Mouse (Mus musculus): Measurements from ENCODE around the gene Fam173b. TPM values are rescaled to one million over a fixed set of nuclear protein-coding genes. Genes with fewer than 3 reads are reported as not detected.

Gene Fam173b
- 9.3 and 10.3 TPM in 2 replicates for polyA plus RNA-seq (2015; fragmentation: Nextera tagmentation; extraction: Ambion mirVana)

GRCm38 (mm10) chr15:31601646-31602374, at the start of gene Fam173b, which contains the start of gene Cct5:
Fam173b (plus strand) TSS chr15:31601852.
Cct5 (minus strand) TSS chr15:31601804.
- peak within 1 kb of the TSS; percentile 93 for H3K9ac ChIP-seq
- H3K27ac ChIP-seq = peak within 1 kb of the TSS; percentile 86
- ATAC-seq (ENCODE audit: low read depth) = peak; percentile 85
- no peaks in the 10 kb centered on the region for H3K27me3 ChIP-seq
- DNase-seq = peak; percentile 95
- no peaks in the 10 kb centered on the region for H3K9me3 ChIP-seq (replicated peaks)
- H3K4me2 ChIP-seq = peak within 1 kb of the TSS; percentile 92
- H3K4me1 ChIP-seq (replicated peaks) = peaks cover 43% of the 10 kb centered on the region
- peaks cover 19% of the 10 kb centered on the region for H3K36me3 ChIP-seq
- WGBS (ENCODE audit: insufficient replicate concordance) = under 1% methylated on average over 63 of the region's 63 CpGs
- peak within 1 kb of the TSS; percentile 90 for H3K4me3 ChIP-seq (replicated peaks)

GRCm38 (mm10) chr15:31554855-31555254, 46.8 kb upstream of the Fam173b start:
- WGBS (ENCODE audit: insufficient replicate concordance) = 34% methylated on average over 2 of the region's 2 CpGs
- no peaks in the 10 kb centered on the region for H3K27me3 ChIP-seq
- H3K4me2 ChIP-seq = no peak overlapping the region
- H3K9ac ChIP-seq = no peak overlapping the region
- H3K4me3 ChIP-seq (replicated peaks) = no peak overlapping the region
- no peaks in the 10 kb centered on the region for H3K9me3 ChIP-seq (replicated peaks)
- ATAC-seq (ENCODE audit: low read depth) (no peak), DNase-seq (no peak)
- H3K27ac ChIP-seq = no peak overlapping the region
- H3K36me3 ChIP-seq = no peaks in the 10 kb centered on the region
- no peaks in the 10 kb centered on the region for H3K4me1 ChIP-seq (replicated peaks)

- no peaks in the 10 kb centered on the region for H3K9me3 ChIP-seq (replicated peaks)
- H3K27ac ChIP-seq = no peak overlapping the region
- ATAC-seq (ENCODE audit: low read depth) (no peak), DNase-seq (no peak)
- 72% methylated on average over 6 of the region's 6 CpGs for WGBS (ENCODE audit: insufficient replicate concordance)
- no peak overlapping the region for H3K4me3 ChIP-seq (replicated peaks)
- peaks cover 14% of the 10 kb centered on the region for H3K4me1 ChIP-seq (replicated peaks)
- H3K27me3 ChIP-seq = no peaks in the 10 kb centered on the region
- H3K4me2 ChIP-seq = no peak overlapping the region
- H3K36me3 ChIP-seq = no peaks in the 10 kb centered on the region
- no peak overlapping the region for H3K9ac ChIP-seq
Observed at GRCm38 (mm10) chr15:31561390-31561789, 40.3 kb upstream of the Fam173b start.

GRCm38 (mm10) chr15:31561976-31562375, 39.7 kb upstream of the Fam173b start:
- ATAC-seq (ENCODE audit: low read depth) = no peak
- Histone ChIP-seq H3K27ac (no peak overlapping the region), H3K4me1 (replicated peaks) (peaks cover 14% of the 10 kb centered on the region), H3K9ac (no peak overlapping the region), H3K27me3 (no peaks in the 10 kb centered on the region), H3K9me3 (replicated peaks) (no peaks in the 10 kb centered on the region), H3K36me3 (no peaks in the 10 kb centered on the region), H3K4me3 (replicated peaks) (no peak overlapping the region), H3K4me2 (no peak overlapping the region)
- WGBS (ENCODE audit: insufficient replicate concordance) = 82% methylated on average over 4 of the region's 4 CpGs
- DNase-seq = no peak

- no peaks in the 10 kb centered on the region for H3K27me3 ChIP-seq
- H3K36me3 ChIP-seq = no peaks in the 10 kb centered on the region
- peaks cover 21% of the 10 kb centered on the region for H3K4me1 ChIP-seq (replicated peaks)
- no peak overlapping the region for H3K9ac ChIP-seq
- no peak overlapping the region for H3K4me3 ChIP-seq (replicated peaks)
- ATAC-seq (ENCODE audit: low read depth) (no peak), DNase-seq (no peak)
- no peaks in the 10 kb centered on the region for H3K9me3 ChIP-seq (replicated peaks)
- no peak overlapping the region for H3K27ac ChIP-seq
- H3K4me2 ChIP-seq = no peak overlapping the region
- 34% methylated on average over 8 of the region's 8 CpGs for WGBS (ENCODE audit: insufficient replicate concordance)
Observed at GRCm38 (mm10) chr15:31562847-31563246, 38.8 kb upstream of the Fam173b start.

- peaks cover 29% of the 10 kb centered on the region for H3K4me1 ChIP-seq (replicated peaks)
- no peak overlapping the region for H3K9ac ChIP-seq
- no peaks in the 10 kb centered on the region for H3K9me3 ChIP-seq (replicated peaks)
- no peak overlapping the region for H3K27ac ChIP-seq
- no peaks in the 10 kb centered on the region for H3K36me3 ChIP-seq
- H3K4me2 ChIP-seq = 0 out of 2 replicates have a peak overlapping the region, but pooled peaks have one; percentile 4
- H3K4me3 ChIP-seq (replicated peaks) = no peak overlapping the region
- no peaks in the 10 kb centered on the region for H3K27me3 ChIP-seq
- ATAC-seq (ENCODE audit: low read depth) = no peak
- no peak for DNase-seq
- WGBS (ENCODE audit: insufficient replicate concordance) = 62% methylated on average over 19 of the region's 19 CpGs
Observed at GRCm38 (mm10) chr15:31563577-31564546, 37.8 kb upstream of the Fam173b start.

GRCm38 (mm10) chr15:31565184-31565583, 36.5 kb upstream of the Fam173b start, which contains the start of gene Cmbl:
Cmbl (plus strand) TSS chr15:31565389.
- Histone ChIP-seq H3K27me3 (no peaks in the 10 kb centered on the region), H3K9me3 (replicated peaks) (no peaks in the 10 kb centered on the region), H3K36me3 (no peaks in the 10 kb centered on the region), H3K27ac (no peak within 1 kb of the TSS), H3K9ac (no peak within 1 kb of the TSS), H3K4me2 (no peak within 1 kb of the TSS), H3K4me3 (replicated peaks) (no peak within 1 kb of the TSS), H3K4me1 (replicated peaks) (peaks cover 42% of the 10 kb centered on the region)
- no peak for DNase-seq
- no peak for ATAC-seq (ENCODE audit: low read depth)
- WGBS (ENCODE audit: insufficient replicate concordance) = 67% methylated on average over 5 of the region's 5 CpGs

GRCm38 (mm10) chr15:31565786-31566185, 35.9 kb upstream of the Fam173b start:
- Histone ChIP-seq H3K4me1 (replicated peaks) (peaks cover 48% of the 10 kb centered on the region), H3K36me3 (no peaks in the 10 kb centered on the region), H3K9me3 (replicated peaks) (no peaks in the 10 kb centered on the region), H3K27me3 (no peaks in the 10 kb centered on the region), H3K4me3 (replicated peaks) (no peak overlapping the region), H3K9ac (no peak overlapping the region), H3K4me2 (no peak overlapping the region), H3K27ac (no peak overlapping the region)
- no peak for DNase-seq
- WGBS (ENCODE audit: insufficient replicate concordance) = 56% methylated on average over 1 of the region's 1 CpGs
- ATAC-seq (ENCODE audit: low read depth) = no peak

- DNase-seq = no peak
- WGBS (ENCODE audit: insufficient replicate concordance) = 42% methylated on average over 7 of the region's 7 CpGs
- no peak for ATAC-seq (ENCODE audit: low read depth)
Observed at GRCm38 (mm10) chr15:31567431-31567830, 34.2 kb upstream of the Fam173b start.

GRCm38 (mm10) chr15:31568581-31568996, 33.1 kb upstream of the Fam173b start:
- 47% methylated on average over 12 of the region's 12 CpGs for WGBS (ENCODE audit: insufficient replicate concordance)
- peak overlapping the region; percentile 25; the same call in 1 of the 2 replicates for H3K4me2 ChIP-seq
- DNase-seq = no peak
- H3K4me3 ChIP-seq (replicated peaks) = no peak overlapping the region
- H3K9me3 ChIP-seq (replicated peaks) = no peaks in the 10 kb centered on the region
- no peaks in the 10 kb centered on the region for H3K27me3 ChIP-seq
- no peak overlapping the region for H3K27ac ChIP-seq
- no peak overlapping the region for H3K9ac ChIP-seq
- peaks cover 63% of the 10 kb centered on the region for H3K4me1 ChIP-seq (replicated peaks)
- H3K36me3 ChIP-seq = no peaks in the 10 kb centered on the region
- peak; percentile 35; the same call in 1 of the 2 replicates for ATAC-seq (ENCODE audit: low read depth)

More at GRCm38 (mm10) chr15:31567431-31567830, 34.2 kb upstream of the Fam173b start:
- Histone ChIP-seq H3K4me2 (no peak overlapping the region), H3K9ac (no peak overlapping the region), H3K36me3 (no peaks in the 10 kb centered on the region), H3K27ac (no peak overlapping the region), H3K4me3 (replicated peaks) (no peak overlapping the region), H3K27me3 (no peaks in the 10 kb centered on the region), H3K9me3 (replicated peaks) (no peaks in the 10 kb centered on the region), H3K4me1 (replicated peaks) (peaks cover 60% of the 10 kb centered on the region)

GRCm38 (mm10) chr15:31569325-31570022, 32.2 kb upstream of the Fam173b start:
- Histone ChIP-seq H3K27ac (no peak overlapping the region), H3K4me2 (no peak overlapping the region), H3K4me1 (replicated peaks) (peaks cover 64% of the 10 kb centered on the region), H3K36me3 (no peaks in the 10 kb centered on the region), H3K9ac (no peak overlapping the region), H3K4me3 (replicated peaks) (no peak overlapping the region), H3K9me3 (replicated peaks) (no peaks in the 10 kb centered on the region), H3K27me3 (no peaks in the 10 kb centered on the region)
- ATAC-seq (ENCODE audit: low read depth) (no peak), DNase-seq (no peak)
- 61% methylated on average over 9 of the region's 9 CpGs for WGBS (ENCODE audit: insufficient replicate concordance)
